Mouse (Mus musculus) layer of hippocampus, postnatal 36 days (tissue): ENCODE measurements at regions not wholly inside any gene's neighbourhood (a gene's known extent, or its start where the extent isn't known, plus 50 kb on each side); places are given as distances from the start of the nearest gene placed in this dataset.
A peak's percentile ranks its signal among the peaks of the same experiment; 100 is the strongest.

ENCODE experiments used
- DNase-seq, 2 experiments: peaks; one replicate each; pipeline ENCODE4 v3.0.0; 2022

GRCm38 (mm10) chr7:94116899-94117521 is 1037.3 kb downstream of the Fam181b start:
- DNase-seq: no peak

GRCm38 (mm10) chr7:94123781-94124180 is 1044.1 kb downstream of the Fam181b start:
- DNase-seq: no peak

DNA sequence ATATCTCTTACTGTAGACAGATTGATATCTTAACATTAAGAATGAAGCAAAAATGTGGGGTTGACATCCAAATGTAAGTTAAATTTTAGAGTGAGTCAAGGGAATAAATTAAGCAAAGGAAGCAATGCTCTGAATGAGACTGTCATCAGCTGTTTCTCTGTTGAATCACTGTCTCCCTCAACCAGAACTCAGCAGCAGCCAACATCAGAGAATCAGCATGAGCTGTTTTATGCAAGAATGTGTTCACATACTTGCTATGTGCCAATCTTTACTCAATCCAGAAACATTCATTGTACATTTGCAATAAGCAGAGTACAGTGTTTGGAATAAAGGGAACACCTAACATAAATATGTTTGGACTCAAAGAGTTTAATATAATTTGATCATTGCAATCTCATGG is 1074.6 kb downstream of the Fam181b start:
- no peak for DNase-seq

DNA sequence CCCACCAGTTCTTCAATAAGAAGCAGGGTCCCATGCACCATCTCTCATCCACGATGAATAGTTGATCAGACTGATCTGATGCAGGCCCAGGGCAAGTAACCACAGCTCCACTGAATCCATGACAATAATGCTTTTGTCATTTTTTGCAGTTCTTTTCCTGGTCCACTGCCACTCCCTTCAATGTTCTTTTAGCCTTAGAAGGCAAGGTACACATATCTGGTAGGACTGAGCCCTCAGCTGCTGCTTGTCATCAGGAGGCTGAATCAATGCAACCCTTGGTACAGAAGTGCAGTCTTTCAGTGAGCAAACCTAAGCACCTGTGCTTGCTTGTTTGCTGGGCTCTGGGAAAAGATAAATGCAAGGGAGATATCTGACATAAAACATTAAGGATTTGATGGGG is 1075.8 kb downstream of the Fam181b start:
- DNase-seq: no peak

DNA sequence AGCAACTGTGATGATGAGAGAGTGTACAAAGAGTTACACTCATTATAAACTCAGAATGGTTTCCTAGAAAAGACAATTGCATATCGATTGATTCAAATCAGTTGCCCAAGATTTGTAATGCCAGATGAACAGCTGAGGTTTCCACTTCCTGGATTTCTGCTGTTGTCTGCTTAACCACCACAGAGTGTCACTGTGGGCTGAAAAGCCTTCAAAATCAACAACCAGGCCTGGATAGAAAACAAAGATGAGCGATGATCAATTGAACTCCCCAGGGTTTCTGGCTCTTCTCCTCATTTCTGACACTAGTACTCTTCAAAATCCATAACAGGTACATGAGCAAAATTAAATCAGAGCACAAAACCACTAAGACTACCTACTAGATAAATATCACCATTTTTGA is 1100.4 kb downstream of the Fam181b start:
- DNase-seq: no peak

GRCm38 (mm10) chr7:94212341-94212740 is 1132.7 kb downstream of the Fam181b start:
- no peak for DNase-seq

DNA sequence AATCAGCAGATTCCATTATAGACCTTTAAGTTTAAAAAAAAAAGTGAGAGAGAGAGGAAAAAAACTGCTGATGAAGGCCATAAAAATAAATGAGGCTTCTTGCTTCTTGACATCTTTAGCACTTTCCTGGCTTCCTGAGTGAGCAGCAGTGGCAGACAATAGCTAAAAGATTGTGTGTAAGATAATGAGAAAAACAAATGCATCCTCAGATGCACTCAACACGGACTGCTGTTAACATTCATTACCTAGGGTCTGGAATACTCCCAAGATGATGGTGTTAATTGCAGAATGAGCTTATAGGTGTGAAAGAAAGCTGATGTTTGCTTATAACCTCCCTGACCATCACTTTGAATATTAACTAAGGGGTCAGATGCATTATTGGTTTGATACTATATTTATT is 1147.8 kb downstream of the Fam181b start:
- DNase-seq: no peak

- peak in 1 of 2 experiments; percentile 4 for DNase-seq
These were observed 1154.0 kb downstream of the Fam181b start for GRCm38 (mm10) chr7:94233653-94234052.

- DNase-seq: no peak
These were observed 1169.8 kb downstream of the Fam181b start for GRCm38 (mm10) chr7:94249501-94249900.

- DNase-seq: no peak
These were observed 1189.1 kb downstream of the Fam181b start for GRCm38 (mm10) chr7:94268665-94269320.

DNA sequence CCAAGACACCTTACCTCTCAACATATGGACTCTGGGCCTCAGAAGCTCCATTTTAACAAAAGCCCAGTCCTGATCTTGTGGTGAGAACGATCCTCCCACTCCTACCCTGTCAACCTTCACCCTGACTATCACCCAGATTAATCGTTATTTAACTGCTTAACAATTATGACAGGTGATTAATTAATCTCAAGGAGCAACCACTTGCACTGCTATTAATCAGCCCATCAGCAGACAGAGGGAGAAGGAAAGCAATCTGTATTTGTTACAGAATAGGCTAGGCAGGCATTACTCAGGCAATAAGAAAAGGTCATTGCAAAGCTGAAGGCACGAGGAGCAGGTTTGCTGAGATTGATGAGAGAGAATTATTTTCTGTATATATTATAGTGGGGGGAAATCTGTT is 1201.9 kb downstream of the Fam181b start:
- DNase-seq: no peak

GRCm38 (mm10) chr7:94282010-94282409 is 1202.3 kb downstream of the Fam181b start:
- no peak for DNase-seq

DNA sequence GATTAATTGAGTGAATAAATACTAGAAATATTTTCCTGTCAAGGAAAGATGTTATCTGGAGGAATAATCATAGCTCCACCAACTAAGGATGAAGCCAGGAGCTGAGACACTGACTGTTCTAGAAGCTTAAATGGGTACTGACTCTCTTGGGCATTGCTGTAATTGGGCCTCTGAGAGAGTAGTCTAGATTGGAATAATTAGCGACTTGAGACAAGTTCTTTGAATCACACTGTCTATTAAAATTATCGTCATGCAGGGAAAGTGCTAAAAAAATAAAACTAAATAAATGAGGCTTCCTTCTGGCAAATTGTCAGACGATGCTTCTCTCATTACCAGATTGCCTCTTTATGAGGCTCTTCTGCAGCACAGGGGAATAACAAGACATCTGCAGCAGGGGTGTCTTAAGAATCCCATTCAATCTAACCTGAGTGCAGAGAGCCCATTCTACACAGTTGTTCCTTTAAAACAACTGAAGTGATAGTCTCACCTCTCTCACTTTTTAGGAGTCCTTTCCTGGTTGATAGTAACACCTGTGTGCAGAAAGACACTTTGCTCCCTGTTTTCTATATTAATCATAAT is 1203.5 kb downstream of the Fam181b start:
- DNase-seq: no peak

DNA sequence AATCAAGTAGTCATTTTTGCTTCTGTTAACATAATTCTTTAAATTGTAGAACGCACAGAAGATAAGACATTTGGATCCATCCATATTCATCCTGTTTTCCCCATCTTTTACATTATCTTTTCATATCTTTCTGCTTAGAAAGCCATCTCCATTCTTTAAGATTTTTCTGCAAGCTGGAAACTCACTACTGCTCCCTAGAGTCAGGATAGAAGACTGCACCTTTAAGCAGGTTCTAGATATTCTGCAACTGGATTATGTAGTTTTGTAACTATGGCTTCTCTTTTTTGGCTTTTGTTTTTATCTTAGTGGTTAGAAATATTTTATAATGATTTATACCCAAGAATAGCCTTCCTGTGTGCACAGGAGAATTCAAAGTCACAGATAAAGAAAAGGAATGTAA is 1225.9 kb downstream of the Fam181b start:
- DNase-seq: no peak

DNA sequence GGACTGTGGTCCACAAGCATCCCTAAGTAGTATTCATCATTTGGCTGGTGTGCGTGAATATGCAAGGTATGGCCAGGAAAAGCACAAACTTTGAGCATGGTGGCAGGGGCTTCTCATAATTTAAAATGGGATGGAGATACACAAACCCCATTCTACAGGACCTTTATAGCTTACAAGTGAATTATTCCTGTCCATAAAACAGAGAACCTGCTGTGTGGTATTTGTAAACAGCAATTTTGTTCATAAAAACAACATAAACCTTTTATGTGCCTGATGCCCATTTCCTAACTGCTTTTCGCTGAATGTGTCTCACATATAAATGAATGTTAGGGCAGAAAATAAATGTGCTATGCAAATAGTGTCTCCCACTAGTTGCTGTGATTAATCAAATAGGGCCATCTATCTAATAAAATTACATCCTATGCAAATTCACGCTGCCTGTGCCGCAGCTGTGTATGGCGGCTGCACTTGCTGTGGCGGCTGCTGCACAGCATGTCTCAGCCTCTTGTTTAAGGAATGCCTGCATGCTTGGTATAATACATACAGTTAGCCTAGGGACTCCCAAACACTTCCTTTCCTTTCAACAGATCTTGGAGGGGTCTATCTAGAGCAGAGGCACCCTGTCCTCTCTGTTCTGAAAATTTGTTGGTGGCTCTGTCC is 1235.4 kb downstream of the Fam181b start:
- no peak for DNase-seq

- no peak for DNase-seq
These were observed 1252.9 kb downstream of the Fam181b start for GRCm38 (mm10) chr7:94332601-94333000.
